Mouse (Mus musculus): ENCODE results near the gene Rab11b. TPM values are rescaled to one million over a fixed set of nuclear protein-coding genes. Genes with fewer than 3 reads are reported as not detected.

Gene Rab11b
- polyA plus RNA-seq, 1 experiment from 2014 or later: 295 TPM

GRCm38 (mm10) chr17:33717246-33717645 lies 43.1 kb downstream of the Rab11b start:
- no peak for DNase-seq (ENCODE audit: low spot score)
- Histone ChIP-seq H3K4me2 (ENCODE audit: low read depth) (no peak overlapping the region), H3K9ac (ENCODE audit: low read length) (no peak overlapping the region), H3K4me1 (ENCODE audit: control insufficient read depth, insufficient read depth, low read length) (0 out of 2 replicates have a peak, but pooled peaks cover 4% of the 10 kb centered on the region), H3K9me3 (ENCODE audit: control insufficient read depth, low read length) (no peaks in the 10 kb centered on the region), H3K27ac (ENCODE audit: low read depth, low read length) (no peak overlapping the region), H3K4me3 (ENCODE audit: low read depth, low read length) (no peak overlapping the region), H3K27me3 (ENCODE audit: control insufficient read depth, insufficient read depth, low read length) (no peaks in the 10 kb centered on the region), H3K36me3 (ENCODE audit: control insufficient read depth, insufficient read depth, low read length) (no peaks in the 10 kb centered on the region)
- ATAC-seq (ENCODE audit: insufficient read depth, low FRiP score, low TSS enrichment): no peak
- WGBS: 95% methylated on average over 1 of the region's 1 CpGs

GRCm38 (mm10) chr17:33714779-33715178 lies 45.6 kb downstream of the Rab11b start:
- ATAC-seq (ENCODE audit: insufficient read depth, low FRiP score, low TSS enrichment) (no peak), DNase-seq (ENCODE audit: low spot score) (no peak)
- Histone ChIP-seq H3K27me3 (ENCODE audit: control insufficient read depth, insufficient read depth, low read length) (no peaks in the 10 kb centered on the region), H3K9ac (ENCODE audit: low read length) (no peak overlapping the region), H3K27ac (ENCODE audit: low read depth, low read length) (no peak overlapping the region), H3K36me3 (ENCODE audit: control insufficient read depth, insufficient read depth, low read length) (no peaks in the 10 kb centered on the region), H3K4me1 (ENCODE audit: control insufficient read depth, insufficient read depth, low read length) (0 out of 2 replicates have a peak, but pooled peaks cover 4% of the 10 kb centered on the region), H3K4me3 (ENCODE audit: low read depth, low read length) (no peak overlapping the region), H3K4me2 (ENCODE audit: low read depth) (no peak overlapping the region), H3K9me3 (ENCODE audit: control insufficient read depth, low read length) (no peaks in the 10 kb centered on the region)
- 86% methylated on average over 1 of the region's 1 CpGs for WGBS

DNA sequence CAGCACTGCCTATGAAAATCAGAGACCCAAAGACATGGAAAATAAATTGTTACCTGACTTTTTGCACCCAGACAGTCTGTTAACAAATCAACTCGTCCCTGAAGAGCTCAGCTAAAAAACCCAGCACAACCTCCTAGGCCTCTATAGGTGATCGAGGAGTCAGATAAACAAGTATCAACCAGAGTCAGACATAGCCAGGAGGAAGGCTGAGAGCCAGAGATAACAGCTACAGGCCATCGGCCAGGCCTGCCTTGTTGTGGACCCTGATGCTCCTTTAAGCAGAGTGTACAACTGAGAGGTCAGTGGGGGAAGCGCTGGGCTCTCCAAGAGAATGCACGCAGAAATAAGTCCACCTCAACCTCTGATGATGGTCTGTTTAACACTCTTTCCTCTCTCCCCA lies 47.1 kb downstream of the Rab11b start:
- no peak overlapping the region for H3K27ac ChIP-seq (ENCODE audit: low read depth, low read length)
- H3K4me1 ChIP-seq (ENCODE audit: control insufficient read depth, insufficient read depth, low read length): 0 out of 2 replicates have a peak, but pooled peaks cover 4% of the 10 kb centered on the region
- no peaks in the 10 kb centered on the region for H3K9me3 ChIP-seq (ENCODE audit: control insufficient read depth, low read length)
- H3K36me3 ChIP-seq (ENCODE audit: control insufficient read depth, insufficient read depth, low read length): no peaks in the 10 kb centered on the region
- WGBS: 87% methylated on average over 5 of the region's 5 CpGs
- H3K4me3 ChIP-seq (ENCODE audit: low read depth, low read length): no peak overlapping the region
- H3K9ac ChIP-seq (ENCODE audit: low read length): no peak overlapping the region
- no peaks in the 10 kb centered on the region for H3K27me3 ChIP-seq (ENCODE audit: control insufficient read depth, insufficient read depth, low read length)
- ATAC-seq (ENCODE audit: insufficient read depth, low FRiP score, low TSS enrichment) (no peak), DNase-seq (ENCODE audit: low spot score) (no peak)
- no peak overlapping the region for H3K4me2 ChIP-seq (ENCODE audit: low read depth)

GRCm38 (mm10) chr17:33709834-33710233 lies 50.5 kb downstream of the Rab11b start:
- DNase-seq (ENCODE audit: low spot score) (no peak), ATAC-seq (ENCODE audit: insufficient read depth, low FRiP score, low TSS enrichment) (no peak)
- Histone ChIP-seq H3K27ac (ENCODE audit: low read depth, low read length) (no peak overlapping the region), H3K9me3 (ENCODE audit: control insufficient read depth, low read length) (no peaks in the 10 kb centered on the region), H3K4me2 (ENCODE audit: low read depth) (no peak overlapping the region), H3K36me3 (ENCODE audit: control insufficient read depth, insufficient read depth, low read length) (no peaks in the 10 kb centered on the region), H3K27me3 (ENCODE audit: control insufficient read depth, insufficient read depth, low read length) (no peaks in the 10 kb centered on the region), H3K4me1 (ENCODE audit: control insufficient read depth, insufficient read depth, low read length) (no peaks in the 10 kb centered on the region), H3K4me3 (ENCODE audit: low read depth, low read length) (no peak overlapping the region; the same call in 1 of the 2 replicates), H3K9ac (ENCODE audit: low read length) (no peak overlapping the region)
- 61% methylated on average over 3 of the region's 3 CpGs for WGBS

- Histone ChIP-seq H3K27me3 (ENCODE audit: control insufficient read depth, insufficient read depth, low read length) (no peaks in the 10 kb centered on the region), H3K4me3 (ENCODE audit: low read depth, low read length) (no peak overlapping the region), H3K36me3 (ENCODE audit: control insufficient read depth, insufficient read depth, low read length) (no peaks in the 10 kb centered on the region; the same call in 1 of the 2 replicates), H3K27ac (ENCODE audit: low read depth, low read length) (no peak overlapping the region), H3K9me3 (ENCODE audit: control insufficient read depth, low read length) (no peaks in the 10 kb centered on the region), H3K4me2 (ENCODE audit: low read depth) (no peak overlapping the region), H3K9ac (ENCODE audit: low read length) (no peak overlapping the region), H3K4me1 (ENCODE audit: control insufficient read depth, insufficient read depth, low read length) (no peaks in the 10 kb centered on the region)
- DNase-seq (ENCODE audit: low spot score) (no peak), ATAC-seq (ENCODE audit: insufficient read depth, low FRiP score, low TSS enrichment) (no peak)
- WGBS: 89% methylated on average over 9 of the region's 9 CpGs
Observed at GRCm38 (mm10) chr17:33703091-33703490, 57.2 kb downstream of the Rab11b start.

- Histone ChIP-seq H3K36me3 (ENCODE audit: control insufficient read depth, insufficient read depth, low read length) (peaks cover 4% of the 10 kb centered on the region), H3K4me3 (ENCODE audit: low read depth, low read length) (no peak overlapping the region), H3K9ac (ENCODE audit: low read length) (no peak overlapping the region), H3K4me1 (ENCODE audit: control insufficient read depth, insufficient read depth, low read length) (no peaks in the 10 kb centered on the region), H3K9me3 (ENCODE audit: control insufficient read depth, low read length) (no peaks in the 10 kb centered on the region), H3K4me2 (ENCODE audit: low read depth) (no peak overlapping the region), H3K27ac (ENCODE audit: low read depth, low read length) (no peak overlapping the region), H3K27me3 (ENCODE audit: control insufficient read depth, insufficient read depth, low read length) (no peaks in the 10 kb centered on the region)
- DNase-seq (ENCODE audit: low spot score) (no peak), ATAC-seq (ENCODE audit: insufficient read depth, low FRiP score, low TSS enrichment) (no peak)
- 80% methylated on average over 1 of the region's 1 CpGs for WGBS
Observed at GRCm38 (mm10) chr17:33702178-33702577, 58.2 kb downstream of the Rab11b start.

DNA sequence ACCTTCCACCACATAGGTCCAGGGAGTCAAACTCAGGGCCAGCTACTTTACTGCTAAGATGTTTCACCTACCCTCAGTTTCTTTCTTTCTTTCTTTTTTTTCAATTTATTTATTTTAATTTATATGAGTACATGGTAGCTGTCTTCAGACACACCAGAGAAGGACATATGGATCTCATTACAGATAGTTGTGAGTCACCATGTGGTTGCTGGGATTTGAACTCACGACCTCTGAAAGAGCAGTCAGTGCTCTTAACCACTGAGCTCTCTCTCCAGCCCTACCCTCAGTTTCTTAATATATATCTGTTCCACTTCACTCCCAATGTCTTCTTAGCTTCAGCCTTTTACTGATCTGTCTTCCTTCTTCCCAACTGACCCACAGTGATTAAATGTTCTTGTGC lies 64.9 kb downstream of the Rab11b start:
- ATAC-seq (ENCODE audit: insufficient read depth, low FRiP score, low TSS enrichment) (no peak), DNase-seq (ENCODE audit: low spot score) (no peak)
- H3K9me3 ChIP-seq (ENCODE audit: control insufficient read depth, low read length): no peaks in the 10 kb centered on the region
- peaks cover 5% of the 10 kb centered on the region; the same call in 1 of the 2 replicates for H3K36me3 ChIP-seq (ENCODE audit: control insufficient read depth, insufficient read depth, low read length)
- H3K4me1 ChIP-seq (ENCODE audit: control insufficient read depth, insufficient read depth, low read length): no peaks in the 10 kb centered on the region
- no peaks in the 10 kb centered on the region for H3K27me3 ChIP-seq (ENCODE audit: control insufficient read depth, insufficient read depth, low read length)
- no peak overlapping the region for H3K4me3 ChIP-seq (ENCODE audit: low read depth, low read length)
- H3K27ac ChIP-seq (ENCODE audit: low read depth, low read length): no peak overlapping the region
- 94% methylated on average over 1 of the region's 1 CpGs for WGBS
- H3K4me2 ChIP-seq (ENCODE audit: low read depth): no peak overlapping the region
- H3K9ac ChIP-seq (ENCODE audit: low read length): no peak overlapping the region

Other genes with a start within 250 kb of the Rab11b start
- gene Adamts10, start 236.3 kb downstream of the Rab11b start, polyA plus RNA-seq (2014; fragmentation: Nextera tagmentation; extraction: Ambion mirVana): 37.0 and 40.8 TPM in 2 replicates
- 2.2 and 3.1 TPM in 2 replicates for gene Myo1f, start 204.8 kb downstream of the Rab11b start, polyA plus RNA-seq (2014; fragmentation: Nextera tagmentation; extraction: Ambion mirVana)
- gene Zfp414, start 131.4 kb downstream of the Rab11b start, polyA plus RNA-seq (2014; fragmentation: Nextera tagmentation; extraction: Ambion mirVana): 68.8 and 71.0 TPM in 2 replicates
- gene Pram1, start 122.5 kb downstream of the Rab11b start, polyA plus RNA-seq (2014; fragmentation: Nextera tagmentation; extraction: Ambion mirVana): 0.20 and 1.0 TPM in 2 replicates
- gene Hnrnpm, start 73.7 kb downstream of the Rab11b start, polyA plus RNA-seq (2014; fragmentation: Nextera tagmentation; extraction: Ambion mirVana): 554 and 558 TPM in 2 replicates
- 39.3 and 43.8 TPM in 2 replicates for gene March2, start 41.9 kb downstream of the Rab11b start, polyA plus RNA-seq (2014; fragmentation: Nextera tagmentation; extraction: Ambion mirVana)
- gene Angptl4, start 21.3 kb upstream of the Rab11b start, polyA plus RNA-seq (2014; fragmentation: Nextera tagmentation; extraction: Ambion mirVana): 14.9 and 18.6 TPM in 2 replicates
- 23.5 TPM in 2 replicates for gene Kank3, start 50.0 kb upstream of the Rab11b start, polyA plus RNA-seq (2014; fragmentation: Nextera tagmentation; extraction: Ambion mirVana)
- gene Rps28, start 64.0 kb upstream of the Rab11b start, polyA plus RNA-seq (2014; fragmentation: Nextera tagmentation; extraction: Ambion mirVana): 813 and 863 TPM in 2 replicates
- 432 and 435 TPM in 2 replicates for gene Ndufa7, start 64.0 kb upstream of the Rab11b start, polyA plus RNA-seq (2014; fragmentation: Nextera tagmentation; extraction: Ambion mirVana)
- 72.6 and 79.1 TPM in 2 replicates for gene Cd320, start 82.6 kb upstream of the Rab11b start, polyA plus RNA-seq (2014; fragmentation: Nextera tagmentation; extraction: Ambion mirVana)
- gene Gm7029, start 113.3 kb upstream of the Rab11b start, polyA plus RNA-seq (2014; fragmentation: Nextera tagmentation; extraction: Ambion mirVana): not detected in 2 replicates
- gene Kifc1, start 130.1 kb upstream of the Rab11b start, polyA plus RNA-seq (2014; fragmentation: Nextera tagmentation; extraction: Ambion mirVana): 8.4 and 11.0 TPM in 2 replicates
- not detected in 2 replicates for gene Platr17, start 144.6 kb upstream of the Rab11b start, polyA plus RNA-seq (2014; fragmentation: Nextera tagmentation; extraction: Ambion mirVana)
- 61.2 and 61.4 TPM in 2 replicates for gene Daxx, start 148.9 kb upstream of the Rab11b start, polyA plus RNA-seq (2014; fragmentation: Nextera tagmentation; extraction: Ambion mirVana)
- gene Tapbp, start 155.4 kb upstream of the Rab11b start, polyA plus RNA-seq (2014; fragmentation: Nextera tagmentation; extraction: Ambion mirVana): 12.9 and 16.2 TPM in 2 replicates
- 10.5 and 11.2 TPM in 2 replicates for gene Zbtb22, start 155.4 kb upstream of the Rab11b start, polyA plus RNA-seq (2014; fragmentation: Nextera tagmentation; extraction: Ambion mirVana)
- gene Rgl2, start 169.0 kb upstream of the Rab11b start, polyA plus RNA-seq (2014; fragmentation: Nextera tagmentation; extraction: Ambion mirVana): 38.7 and 42.6 TPM in 2 replicates
- 190 and 195 TPM in 2 replicates for gene Pfdn6, start 179.8 kb upstream of the Rab11b start, polyA plus RNA-seq (2014; fragmentation: Nextera tagmentation; extraction: Ambion mirVana)
- 29.5 and 33.4 TPM in 2 replicates for gene Wdr46, start 180.1 kb upstream of the Rab11b start, polyA plus RNA-seq (2014; fragmentation: Nextera tagmentation; extraction: Ambion mirVana)
- gene B3galt4, start 191.0 kb upstream of the Rab11b start, polyA plus RNA-seq (2014; fragmentation: Nextera tagmentation; extraction: Ambion mirVana): 4.4 and 4.9 TPM in 2 replicates
- gene Vps52, start 195.3 kb upstream of the Rab11b start, polyA plus RNA-seq (2014; fragmentation: Nextera tagmentation; extraction: Ambion mirVana): 40.7 and 43.8 TPM in 2 replicates
- 1,341 and 1,360 TPM in 2 replicates for gene Rps18, start 195.5 kb upstream of the Rab11b start, polyA plus RNA-seq (2014; fragmentation: Nextera tagmentation; extraction: Ambion mirVana)
- 20.2 and 23.1 TPM in 2 replicates for gene H2-K1, start 239.8 kb upstream of the Rab11b start, polyA plus RNA-seq (2014; fragmentation: Nextera tagmentation; extraction: Ambion mirVana)